Mouse (Mus musculus) liver, embryonic 12.5 days (tissue): ENCODE data around the gene Nprl3. TPM values are rescaled to one million over a fixed set of nuclear protein-coding genes. Genes with fewer than 3 reads are reported as not detected.
A peak's percentile ranks its signal among the peaks of the same experiment; 100 is the strongest.

Experiments
- ATAC-seq: fragments of 200-750 bp; cut with Nextera tagmentation; 2 replicates; pipeline ENCODE4 v1.8.0; 2017; ENCODE audit warnings: moderate number of reproducible peaks, mild to moderate bottlenecking, moderate library complexity
- H3K27ac ChIP-seq: fragments of 300-500 bp; sonication (generic); 2 replicates; pipeline ENCODE4 v1.5.1; 2016; ENCODE audit warnings: mild to moderate bottlenecking
- H3K27me3 ChIP-seq: fragments of 300-500 bp; sonication (generic); replicated peaks from 2 replicates; pipeline ENCODE4 v1.6.1; 2016; ENCODE audit warnings: mild to moderate bottlenecking, moderate library complexity
- H3K36me3 ChIP-seq: fragments of 300-500 bp; sonication (generic); 2 replicates; pipeline ENCODE4 v1.6.1; 2016; ENCODE audit warnings: mild to moderate bottlenecking, moderate library complexity
- H3K4me1 ChIP-seq: fragments of 300-500 bp; sonication (generic); 2 replicates; pipeline ENCODE4 v1.6.1; 2016
- H3K4me2 ChIP-seq: fragments of 300-500 bp; sonication (generic); 2 replicates; pipeline ENCODE4 v1.6.1; 2016; ENCODE audit warnings: mild to moderate bottlenecking, moderate library complexity
- H3K4me3 ChIP-seq: fragments of 300-500 bp; sonication (generic); 2 replicates; pipeline ENCODE4 v1.5.1; 2016; ENCODE audit warnings: mild to moderate bottlenecking, moderate library complexity
- H3K9ac ChIP-seq: fragments of 300-500 bp; sonication (generic); 2 replicates; pipeline ENCODE4 v1.6.1; 2016; ENCODE audit warnings: mild to moderate bottlenecking, moderate library complexity
- H3K9me3 ChIP-seq: fragments of 300-500 bp; sonication (generic); replicated peaks from 2 replicates; pipeline ENCODE4 v1.6.1; 2016; ENCODE audit warnings: mild to moderate bottlenecking, moderate library complexity
- WGBS: fragments of 180-500 bp; shearing (Covaris S2); methylation state at CpG from one replicate; pipeline ENCODE4 v1.1.7; 2016; ENCODE audit not compliant: insufficient replicate concordance; 5-methylcytosine and 5-hydroxymethylcytosine counted together
- polyA plus RNA-seq: library from polyadenylated mRNA; unstranded; fragments of >200 nt; fragmentation: Nextera tagmentation; extraction: Ambion mirVana; gene quantifications from 2 replicates; pipeline ENCODE4 v1.2.1, GENCODE M21; 2016

Gene Nprl3
- polyA plus RNA-seq, 1 experiment from 2014 or later = 34.6 TPM

- no peak for ATAC-seq
- H3K9ac ChIP-seq = no peak overlapping the region
- no peaks in the 10 kb centered on the region for H3K9me3 ChIP-seq
- H3K4me1 ChIP-seq = peaks cover 28% of the 10 kb centered on the region
- H3K4me3 ChIP-seq = no peak overlapping the region
- H3K4me2 ChIP-seq = no peak overlapping the region
- H3K27me3 ChIP-seq = peaks cover 2% of the 10 kb centered on the region; the same call in 1 of the 2 replicates
- 84% methylated on average over 4 of the region's 4 CpGs for WGBS
- H3K36me3 ChIP-seq = peaks cover 75% of the 10 kb centered on the region
- peak overlapping the region; percentile 13; the same call in 1 of the 2 replicates for H3K27ac ChIP-seq
Observed at GRCm38 (mm10) chr11:32230220-32230619, 37.3 kb downstream of the Nprl3 start.

- peaks cover 38% of the 10 kb centered on the region for H3K4me1 ChIP-seq
- H3K27me3 ChIP-seq = peaks cover 20% of the 10 kb centered on the region
- H3K9me3 ChIP-seq = no peaks in the 10 kb centered on the region
- 0 out of 2 replicates have a peak overlapping the region, but pooled peaks have one; percentile 91 for H3K4me2 ChIP-seq
- peak overlapping the region; percentile 52 for H3K27ac ChIP-seq
- no peak for ATAC-seq
- peaks cover 57% of the 10 kb centered on the region for H3K36me3 ChIP-seq
- no peak overlapping the region for H3K9ac ChIP-seq
- H3K4me3 ChIP-seq = no peak overlapping the region
- WGBS = 84% methylated on average over 3 of the region's 3 CpGs
Observed at GRCm38 (mm10) chr11:32228292-32228845, 39.1 kb downstream of the Nprl3 start.

- peak overlapping the region; percentile 90 for H3K9ac ChIP-seq
- peak overlapping the region; percentile 83 for H3K4me3 ChIP-seq
- H3K27me3 ChIP-seq = peaks cover 28% of the 10 kb centered on the region
- no peaks in the 10 kb centered on the region for H3K9me3 ChIP-seq
- 88% methylated on average over 9 of the region's 9 CpGs for WGBS
- ATAC-seq = no peak
- H3K27ac ChIP-seq = no peak overlapping the region
- peaks cover 45% of the 10 kb centered on the region for H3K4me1 ChIP-seq
- peak overlapping the region; percentile 91 for H3K4me2 ChIP-seq
- peaks cover 49% of the 10 kb centered on the region for H3K36me3 ChIP-seq
Observed at GRCm38 (mm10) chr11:32227555-32227954, 40.0 kb downstream of the Nprl3 start.

DNA sequence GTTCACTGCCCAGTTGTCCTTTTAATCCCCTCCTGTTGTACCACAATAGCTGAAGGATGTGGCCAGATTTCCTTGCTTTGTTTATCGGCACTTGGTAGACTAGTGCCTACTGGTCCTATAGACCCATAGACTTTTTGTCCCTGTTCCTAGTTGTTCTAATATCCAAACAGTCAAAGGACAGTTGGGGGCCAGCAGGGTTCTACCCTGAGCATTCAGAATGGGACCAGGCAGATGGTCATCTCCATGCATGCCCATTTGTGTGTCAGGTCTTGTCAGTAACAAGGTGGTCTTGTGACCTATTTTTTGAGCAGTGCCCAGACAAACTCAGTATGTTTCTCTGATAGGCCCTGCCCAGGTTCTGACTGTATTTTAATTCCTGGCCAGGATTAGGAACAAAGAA, 40.5 kb downstream of the Nprl3 start:
- peak overlapping the region; percentile 91 for H3K4me2 ChIP-seq
- H3K4me3 ChIP-seq = peak overlapping the region; percentile 83
- H3K9ac ChIP-seq = peak overlapping the region; percentile 90
- H3K9me3 ChIP-seq = no peaks in the 10 kb centered on the region
- H3K27me3 ChIP-seq = peaks cover 34% of the 10 kb centered on the region
- H3K27ac ChIP-seq = peak overlapping the region; percentile 85
- peaks cover 50% of the 10 kb centered on the region for H3K4me1 ChIP-seq
- 39% methylated on average over 1 of the region's 1 CpGs for WGBS
- no peak for ATAC-seq
- H3K36me3 ChIP-seq = peaks cover 43% of the 10 kb centered on the region

DNA sequence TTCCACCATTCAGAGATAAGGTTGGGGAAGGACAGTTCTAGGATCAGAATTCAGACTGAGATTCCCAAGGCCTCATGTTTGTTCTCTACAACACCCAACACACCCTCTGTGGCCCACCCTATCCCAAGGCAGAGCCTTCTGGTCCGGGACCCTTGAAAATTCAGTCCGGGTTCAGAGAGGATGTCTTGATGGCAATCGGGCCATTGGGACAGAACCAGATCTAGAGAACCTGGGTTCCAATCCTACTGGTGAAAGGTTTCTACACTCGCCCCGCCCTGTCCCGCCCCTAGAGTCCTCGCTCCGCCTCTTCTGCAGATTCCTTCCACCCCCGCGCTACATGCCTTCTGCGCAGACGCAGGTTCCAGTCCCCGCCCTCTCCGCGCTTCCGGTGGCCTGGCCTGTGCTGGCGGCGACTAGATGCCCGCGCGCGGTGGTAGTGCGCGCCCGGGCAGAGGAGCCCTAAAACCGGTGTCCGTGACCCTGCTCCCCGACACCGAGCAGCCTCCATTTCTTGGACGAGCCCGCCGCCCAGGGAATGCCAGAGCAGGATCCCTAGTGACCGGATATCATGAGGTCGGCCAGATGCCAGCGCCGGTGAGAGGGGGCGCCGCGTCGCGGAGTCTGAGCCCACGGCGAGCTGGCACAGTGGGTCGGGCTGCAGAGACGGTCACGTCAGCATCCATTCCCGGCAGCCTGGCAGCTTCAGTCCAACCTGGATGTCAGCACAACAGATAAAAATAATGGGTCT, 41.2 kb downstream of the Nprl3 start, which contains the start of gene Mpg:
Gene Mpg (plus strand): TSS at position 382 of the 748 bp plus-strand sequence.
- peak; percentile 89 for ATAC-seq
- peaks cover 41% of the 10 kb centered on the region for H3K27me3 ChIP-seq
- 2% methylated on average over 47 of the region's 47 CpGs for WGBS
- no peaks in the 10 kb centered on the region for H3K9me3 ChIP-seq
- H3K27ac ChIP-seq = peak within 1 kb of the TSS; percentile 85
- peaks cover 58% of the 10 kb centered on the region for H3K4me1 ChIP-seq
- peak within 1 kb of the TSS; percentile 90 for H3K9ac ChIP-seq
- H3K4me3 ChIP-seq = peak within 1 kb of the TSS; percentile 83
- peak within 1 kb of the TSS; percentile 91 for H3K4me2 ChIP-seq
- peaks cover 36% of the 10 kb centered on the region for H3K36me3 ChIP-seq

DNA sequence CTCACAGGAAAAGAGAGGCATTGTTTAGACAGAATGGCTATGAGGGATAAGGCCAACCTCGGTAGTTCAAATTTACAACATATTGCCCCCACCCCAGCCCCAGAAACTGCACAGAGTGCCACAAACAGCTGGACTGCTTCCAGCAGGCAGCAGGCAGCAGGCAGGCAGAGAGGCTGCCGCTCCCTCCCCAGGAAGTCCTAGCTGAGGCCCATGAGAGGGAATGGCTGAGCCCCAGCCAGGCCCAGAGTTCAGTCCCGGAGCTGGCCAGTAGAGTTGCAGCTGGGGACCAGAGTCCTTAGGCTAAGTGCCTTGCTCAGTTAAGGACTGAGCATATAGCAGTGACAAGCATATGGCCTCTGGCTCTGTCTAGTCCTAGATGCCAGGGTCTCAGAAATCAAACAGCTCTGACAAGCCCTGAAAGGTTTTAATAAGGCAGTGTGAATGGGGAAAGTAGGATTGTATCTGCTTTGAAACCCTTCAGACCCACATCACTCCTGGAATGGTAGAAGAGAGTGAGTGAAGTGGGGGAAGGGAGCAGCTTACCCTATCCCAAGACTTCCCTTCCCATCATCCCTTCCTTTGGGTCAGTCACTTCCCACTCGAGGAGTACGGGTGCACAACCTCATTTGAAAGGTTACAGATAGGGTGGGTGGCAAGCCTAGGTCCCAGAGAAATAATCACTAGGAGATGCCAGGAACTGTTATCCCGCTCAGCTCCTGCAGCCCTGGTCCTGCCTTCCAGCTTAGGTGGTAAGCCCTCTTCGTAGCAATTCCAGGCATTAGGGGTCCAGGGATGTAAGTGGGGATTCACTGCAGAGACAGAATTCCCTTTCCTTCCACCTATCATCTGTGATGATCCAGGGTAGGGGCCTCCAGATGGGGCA, 42.0 kb downstream of the Nprl3 start:
- peaks cover 66% of the 10 kb centered on the region for H3K4me1 ChIP-seq
- H3K36me3 ChIP-seq = peaks cover 28% of the 10 kb centered on the region
- peak overlapping the region; percentile 91 for H3K4me2 ChIP-seq
- peaks cover 49% of the 10 kb centered on the region for H3K27me3 ChIP-seq
- H3K9me3 ChIP-seq = no peaks in the 10 kb centered on the region
- H3K27ac ChIP-seq = peak overlapping the region; percentile 85
- WGBS = 45% methylated on average over 7 of the region's 7 CpGs
- no peak for ATAC-seq
- H3K4me3 ChIP-seq = peak overlapping the region; percentile 83
- no peak overlapping the region for H3K9ac ChIP-seq

- peaks cover 67% of the 10 kb centered on the region for H3K4me1 ChIP-seq
- no peak for ATAC-seq
- no peak overlapping the region for H3K9ac ChIP-seq
- 6% methylated on average over 4 of the region's 4 CpGs for WGBS
- no peaks in the 10 kb centered on the region for H3K9me3 ChIP-seq
- no peak overlapping the region for H3K4me3 ChIP-seq
- peak overlapping the region; percentile 1; the same call in 1 of the 2 replicates for H3K4me2 ChIP-seq
- peaks cover 19% of the 10 kb centered on the region for H3K36me3 ChIP-seq
- H3K27me3 ChIP-seq = peaks cover 58% of the 10 kb centered on the region
- H3K27ac ChIP-seq = peak overlapping the region; percentile 85
Observed at GRCm38 (mm10) chr11:32224468-32225139, 42.9 kb downstream of the Nprl3 start.

DNA sequence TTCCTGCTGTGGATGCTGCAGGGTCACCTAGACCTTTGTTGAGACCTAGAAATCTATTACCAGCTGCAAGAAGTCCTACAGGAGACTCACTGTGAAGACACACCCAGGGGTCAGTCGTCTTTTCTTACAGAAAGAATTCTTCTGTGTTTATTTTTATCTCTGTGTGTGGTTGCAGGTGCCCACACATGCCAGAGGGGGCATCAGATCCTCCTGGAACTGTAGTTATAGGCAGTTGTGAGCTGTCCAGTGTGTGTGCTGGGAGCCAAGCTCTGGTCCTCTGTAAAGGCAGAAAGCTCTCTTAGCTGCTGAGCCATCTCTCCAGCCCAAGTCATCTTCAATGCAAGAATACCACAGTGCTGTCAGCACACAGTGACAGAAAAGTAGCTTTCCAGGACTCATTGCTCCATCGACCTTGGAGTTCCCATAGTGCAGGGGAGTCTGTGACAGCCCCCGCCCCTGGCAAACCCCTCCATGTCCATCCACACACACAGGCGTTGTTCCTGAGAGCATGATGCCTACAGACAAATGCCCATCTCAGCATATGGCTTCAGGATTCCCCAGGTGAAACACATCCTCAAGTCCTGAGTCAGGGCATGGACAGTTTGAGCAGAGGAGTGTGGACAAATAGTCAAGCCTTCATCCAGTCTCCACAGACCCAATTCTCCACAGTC, 44.1 kb downstream of the Nprl3 start:
- no peak overlapping the region for H3K4me3 ChIP-seq

GRCm38 (mm10) chr11:32222570-32223194, 44.8 kb downstream of the Nprl3 start:
- 0 out of 2 replicates have a peak, but pooled peaks cover 3% of the 10 kb centered on the region for H3K36me3 ChIP-seq
- peak overlapping the region; percentile 80 for H3K4me2 ChIP-seq
- ATAC-seq = no peak
- H3K4me1 ChIP-seq = peaks cover 72% of the 10 kb centered on the region
- H3K9me3 ChIP-seq = no peaks in the 10 kb centered on the region
- H3K4me3 ChIP-seq = peak overlapping the region; percentile 66
- WGBS = 10% methylated on average over 21 of the region's 21 CpGs
- peak overlapping the region; percentile 74; the same call in 1 of the 2 replicates for H3K9ac ChIP-seq
- H3K27ac ChIP-seq = no peak overlapping the region
- H3K27me3 ChIP-seq = peaks cover 77% of the 10 kb centered on the region

More for the DNA sequence above, 44.1 kb downstream of the Nprl3 start:
- Histone ChIP-seq H3K27me3 (peaks cover 70% of the 10 kb centered on the region), H3K9me3 (no peaks in the 10 kb centered on the region), H3K4me1 (peaks cover 75% of the 10 kb centered on the region), H3K36me3 (peaks cover 10% of the 10 kb centered on the region), H3K9ac (no peak overlapping the region), H3K27ac (no peak overlapping the region), H3K4me2 (no peak overlapping the region)
- ATAC-seq = no peak
- whole genome bisulfite sequencing = 51% methylated on average over 4 of the region's 4 CpGs

DNA sequence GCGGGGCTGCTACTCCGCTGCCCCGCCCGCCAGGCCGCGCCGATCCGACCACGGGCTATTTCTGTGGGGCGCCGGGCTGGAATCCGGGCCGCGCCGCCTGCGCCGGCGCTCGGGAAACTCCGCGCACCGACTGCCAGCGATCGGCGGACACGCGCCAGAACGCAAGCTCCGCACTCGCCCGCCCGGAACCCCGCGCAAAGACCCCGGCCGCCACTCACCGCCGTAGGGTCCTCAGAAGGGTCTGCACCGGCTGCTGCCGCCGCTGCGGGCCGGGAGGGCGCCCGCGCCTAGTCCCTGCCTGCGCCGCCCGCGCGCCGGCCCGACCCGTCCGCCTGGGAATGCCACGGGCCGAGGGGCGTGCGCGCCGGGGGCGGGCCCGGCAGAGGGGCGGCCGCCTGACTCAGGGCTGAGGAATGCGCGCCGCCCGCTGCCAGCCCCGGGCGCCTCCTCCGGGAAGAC, 45.5 kb downstream of the Nprl3 start, which contains the start of gene Rhbdf1:
Gene Rhbdf1 (minus strand): TSS at position 350 of the 459 bp plus-strand sequence.
- Histone ChIP-seq H3K4me2 (peak within 1 kb of the TSS; percentile 80), H3K4me3 (peak within 1 kb of the TSS; percentile 66), H3K4me1 (peaks cover 71% of the 10 kb centered on the region), H3K27ac (peak within 1 kb of the TSS; percentile 70), H3K36me3 (0 out of 2 replicates have a peak, but pooled peaks cover 3% of the 10 kb centered on the region), H3K9ac (peak within 1 kb of the TSS; percentile 74), H3K9me3 (no peaks in the 10 kb centered on the region), H3K27me3 (peaks cover 78% of the 10 kb centered on the region)
- WGBS = under 1% methylated on average over 72 of the region's 72 CpGs
- ATAC-seq = no peak
